Mouse (Mus musculus): Measurements from ENCODE around the gene Fgb.

Gene Fgb

DNA sequence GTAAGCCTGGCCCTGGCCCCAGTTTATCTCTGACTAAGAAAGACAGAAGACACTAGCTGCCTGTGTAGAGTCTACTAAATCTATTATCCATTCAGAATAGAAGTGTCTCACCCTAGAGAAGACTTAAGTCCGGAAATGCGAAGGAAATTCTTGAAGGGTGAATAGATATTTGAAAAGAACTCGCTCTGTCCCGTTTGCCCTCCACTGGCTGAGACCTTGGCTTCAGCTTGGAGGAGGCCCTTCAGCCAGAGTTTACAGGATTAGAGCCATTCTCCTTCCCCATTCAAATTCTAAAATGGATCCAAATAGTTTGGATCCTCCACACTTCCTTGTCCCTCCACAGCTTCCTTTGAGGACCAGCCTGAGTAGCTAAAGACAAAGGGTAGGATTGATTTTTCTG lies 19.3 kb downstream of the Fgb start:
- ATAC-seq (ENCODE audit: insufficient number of reproducible peaks, low FRiP score, low TSS enrichment), result no peak

DNA sequence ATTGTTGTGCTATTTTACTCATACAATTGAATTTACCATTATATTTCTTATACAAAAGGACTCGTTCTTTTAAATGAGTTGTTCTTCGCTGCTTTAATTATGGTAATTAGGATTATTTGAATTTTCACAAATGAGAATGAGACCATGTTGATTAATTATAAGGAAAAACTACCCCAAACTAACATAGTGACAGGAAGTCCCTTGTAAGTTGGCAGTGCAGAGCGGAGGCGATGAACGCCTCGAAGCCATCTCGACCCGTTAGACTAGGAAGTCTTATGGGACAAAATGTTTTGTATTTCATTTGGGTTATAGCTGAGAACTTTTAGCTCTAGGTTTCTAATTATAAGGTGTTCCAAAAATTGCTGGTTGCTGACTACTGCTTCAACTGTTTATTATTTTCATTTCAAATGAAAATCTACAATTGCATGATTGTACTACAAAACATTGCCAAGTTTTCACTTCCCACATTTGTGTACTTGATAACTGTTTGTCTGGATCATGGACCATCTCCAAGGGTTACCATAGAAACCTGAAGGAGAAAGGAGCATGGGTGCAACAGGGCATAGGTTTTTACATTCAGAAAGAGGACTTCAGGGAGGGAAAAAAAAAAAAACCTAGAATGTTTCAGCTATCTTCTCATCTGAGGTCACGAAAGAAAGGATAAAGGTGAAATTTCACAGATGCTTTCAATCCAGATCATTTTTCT lies 22.0 kb downstream of the Fgb start:
- ATAC-seq (ENCODE audit: insufficient number of reproducible peaks, low FRiP score, low TSS enrichment), result no peak

DNA sequence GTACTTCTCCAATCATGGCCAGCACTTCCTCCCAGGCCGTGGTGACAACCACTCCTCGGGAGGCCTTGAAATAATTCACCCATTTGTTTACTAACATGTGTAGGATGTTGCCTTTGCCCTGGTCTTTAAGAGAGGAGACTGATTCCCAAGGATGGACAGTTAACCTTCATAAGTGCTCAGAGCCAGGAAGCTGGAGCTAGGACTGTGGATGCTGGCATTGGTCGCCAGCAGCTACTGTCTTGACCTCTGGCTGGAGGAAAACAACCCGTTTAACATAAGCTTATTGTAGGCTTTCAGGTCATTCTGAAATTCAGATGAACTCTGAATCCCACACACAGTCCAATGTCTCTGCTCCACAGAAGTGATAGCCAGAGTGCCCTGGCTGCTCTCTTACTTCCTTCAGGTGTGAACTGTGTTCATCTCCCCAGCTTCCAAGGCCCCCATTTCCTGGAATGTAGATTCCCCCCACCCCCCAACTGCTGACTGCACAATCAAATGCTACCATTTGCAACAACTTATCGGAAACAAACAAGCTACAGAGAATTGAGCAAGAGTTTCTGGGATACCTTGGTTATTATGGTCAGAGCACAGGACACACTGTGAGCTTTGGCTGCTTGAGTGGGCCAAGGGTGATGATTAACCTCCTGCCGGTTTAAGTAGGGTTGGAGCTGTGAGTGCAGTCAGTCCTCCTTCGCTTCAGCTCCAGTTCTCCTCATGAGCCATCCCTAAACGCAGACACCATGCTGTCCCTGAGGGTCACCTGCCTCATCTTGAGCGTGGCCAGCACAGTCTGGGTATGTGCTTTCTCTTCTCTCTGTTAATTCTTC lies 24.0 kb downstream of the Fgb start, which contains the start of gene Fga:
Fga (plus strand) TSS at position 602 of the 827 bp plus-strand sequence.
- no peak for ATAC-seq (ENCODE audit: insufficient number of reproducible peaks, low FRiP score, low TSS enrichment)

DNA sequence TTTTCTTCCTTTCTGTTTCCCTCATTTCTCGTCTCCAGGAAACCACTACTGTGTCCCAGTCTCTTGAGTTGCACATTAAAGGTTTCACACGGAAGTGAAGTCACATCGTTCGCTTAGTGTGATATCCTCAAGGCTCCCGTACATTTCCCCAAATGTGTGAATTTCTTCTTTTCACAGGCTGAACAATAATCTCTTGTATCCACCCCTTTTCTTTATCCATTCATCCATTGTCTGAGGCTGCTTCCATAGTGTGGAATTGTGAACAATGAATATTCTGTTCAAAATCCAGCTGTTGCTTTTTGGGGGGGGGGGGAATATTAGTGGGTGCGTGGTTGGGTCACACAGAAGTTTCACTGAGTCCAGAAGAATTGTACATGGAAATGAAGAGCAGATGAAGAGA lies 24.6 kb downstream of the Fgb start:
- no peak for ATAC-seq (ENCODE audit: insufficient number of reproducible peaks, low FRiP score, low TSS enrichment)

DNA sequence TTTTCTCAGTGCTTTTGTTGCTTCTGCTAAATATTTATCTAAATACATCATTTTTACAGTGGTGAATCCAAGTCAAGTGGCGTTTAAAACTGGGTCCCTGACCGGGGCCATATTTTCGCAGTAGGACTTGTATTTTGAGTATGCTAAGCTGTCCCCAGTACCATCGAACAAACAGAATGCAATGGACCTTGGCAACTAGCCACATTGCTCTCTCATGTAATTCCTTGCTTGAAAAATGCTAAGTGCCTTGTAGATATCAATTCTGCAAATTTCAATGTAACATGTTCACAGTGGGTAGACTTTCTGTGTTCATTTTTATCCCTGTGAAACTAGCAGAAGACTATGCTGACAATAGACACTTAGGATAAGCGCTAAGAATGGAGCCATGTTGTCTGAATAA lies 28.5 kb downstream of the Fgb start:
- no peak for ATAC-seq (ENCODE audit: insufficient number of reproducible peaks, low FRiP score, low TSS enrichment)

DNA sequence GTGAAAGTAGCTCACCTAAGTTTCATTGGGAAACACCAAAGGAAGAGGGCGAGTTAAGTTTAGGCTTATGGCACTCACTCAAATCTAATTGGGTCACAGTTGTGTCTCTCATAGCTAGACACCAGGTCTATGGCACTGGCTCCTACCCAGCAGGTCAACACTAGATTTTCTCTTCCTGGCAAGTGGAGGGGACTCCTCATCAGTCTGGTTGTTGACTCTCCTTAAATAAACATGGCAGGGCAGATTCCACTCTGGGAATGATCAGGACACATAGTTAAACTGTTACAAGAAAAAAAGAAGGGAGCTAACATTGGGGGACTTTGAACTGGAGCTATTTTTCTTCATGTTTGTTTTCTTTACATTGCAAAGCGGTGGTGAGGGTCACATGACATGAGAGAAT lies 29.3 kb downstream of the Fgb start:
- no peak for ATAC-seq (ENCODE audit: insufficient number of reproducible peaks, low FRiP score, low TSS enrichment)

DNA sequence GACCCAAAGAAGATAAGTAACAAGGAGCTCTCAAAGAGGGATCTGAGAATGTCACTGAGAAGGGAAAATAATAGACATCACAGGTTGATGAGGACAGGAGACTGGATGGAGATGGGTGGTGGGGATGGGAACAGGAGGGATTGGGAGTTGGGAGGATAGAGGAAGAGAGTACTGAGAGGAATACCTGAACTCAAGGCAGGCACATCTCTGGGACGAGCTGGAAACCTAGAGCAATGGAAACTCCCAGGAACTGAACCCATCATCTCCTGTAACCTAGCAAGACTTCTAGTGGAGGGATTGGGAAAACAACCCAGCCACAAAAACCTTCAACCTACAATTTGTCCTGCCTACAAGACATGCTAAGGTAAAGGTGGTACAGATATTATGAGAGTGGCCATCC lies 33.4 kb downstream of the Fgb start:
- ATAC-seq (ENCODE audit: insufficient number of reproducible peaks, low FRiP score, low TSS enrichment), result no peak

DNA sequence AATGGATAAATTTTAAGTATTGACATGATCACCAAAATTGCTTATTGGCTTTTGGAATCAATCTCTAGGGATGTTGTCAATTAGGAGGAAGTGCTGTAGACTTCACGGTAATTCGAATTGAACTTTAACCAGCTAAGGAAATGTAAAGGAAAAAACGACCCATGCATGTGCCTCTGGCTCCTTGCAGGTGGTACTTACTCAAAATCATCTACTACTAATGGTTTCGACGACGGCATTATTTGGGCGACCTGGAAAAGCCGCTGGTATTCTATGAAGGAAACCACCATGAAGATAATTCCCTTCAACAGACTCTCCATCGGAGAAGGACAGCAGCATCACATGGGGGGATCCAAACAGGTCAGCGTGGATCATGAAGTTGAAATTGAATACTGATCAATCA lies 35.7 kb downstream of the Fgb start:
- no peak for ATAC-seq (ENCODE audit: insufficient number of reproducible peaks, low FRiP score, low TSS enrichment)

DNA sequence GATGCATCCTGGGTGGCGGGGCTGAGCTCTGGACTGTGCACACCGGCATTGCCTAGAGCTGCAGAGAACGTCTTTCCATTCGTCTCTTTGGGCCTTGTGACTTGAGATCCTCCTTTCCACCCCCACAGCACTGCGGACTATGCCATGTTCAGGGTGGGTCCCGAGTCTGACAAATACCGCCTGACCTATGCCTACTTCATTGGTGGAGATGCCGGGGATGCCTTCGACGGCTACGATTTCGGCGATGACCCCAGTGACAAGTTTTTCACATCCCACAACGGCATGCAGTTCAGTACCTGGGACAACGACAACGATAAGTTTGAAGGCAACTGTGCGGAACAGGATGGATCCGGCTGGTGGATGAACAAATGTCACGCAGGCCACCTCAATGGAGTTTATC lies 37.0 kb downstream of the Fgb start:
- ATAC-seq (ENCODE audit: insufficient number of reproducible peaks, low FRiP score, low TSS enrichment), result no peak

DNA sequence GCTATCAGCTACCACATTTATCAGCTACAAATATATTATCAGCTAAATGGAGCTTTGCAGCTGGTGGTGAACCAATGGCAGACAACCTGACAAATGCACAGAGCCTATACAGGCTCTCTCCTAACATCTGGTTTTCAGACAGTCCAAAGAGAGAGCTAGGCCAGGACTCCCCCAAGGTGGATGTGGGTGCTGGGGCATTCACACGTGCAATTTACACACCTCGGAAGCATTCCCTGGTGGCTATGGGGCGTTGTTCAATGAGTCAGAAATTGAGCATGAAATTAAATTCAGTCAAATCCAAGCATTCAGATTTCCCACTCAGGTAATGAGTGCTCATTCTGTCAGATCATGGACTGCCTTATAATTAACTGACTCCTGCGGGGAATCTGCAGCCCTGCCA lies 38.1 kb downstream of the Fgb start:
- no peak for ATAC-seq (ENCODE audit: insufficient number of reproducible peaks, low FRiP score, low TSS enrichment)

DNA sequence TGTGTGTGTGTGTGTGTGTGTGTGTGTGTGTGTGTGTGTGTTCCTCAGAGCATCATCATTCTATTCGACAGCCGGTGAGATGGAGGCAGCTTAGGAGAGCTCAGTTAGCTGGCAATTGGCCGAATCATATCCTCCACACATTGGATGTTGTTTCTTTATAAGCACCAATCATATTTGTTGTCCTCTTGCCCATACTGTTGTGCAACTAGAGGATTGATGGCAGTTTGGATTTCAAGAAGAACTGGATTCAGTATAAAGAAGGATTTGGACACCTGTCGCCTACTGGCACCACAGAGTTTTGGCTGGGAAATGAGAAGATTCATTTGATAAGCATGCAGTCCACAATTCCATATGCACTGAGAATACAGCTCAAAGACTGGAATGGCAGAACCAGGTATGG lies 38.5 kb downstream of the Fgb start:
- no peak for ATAC-seq (ENCODE audit: insufficient number of reproducible peaks, low FRiP score, low TSS enrichment)

DNA sequence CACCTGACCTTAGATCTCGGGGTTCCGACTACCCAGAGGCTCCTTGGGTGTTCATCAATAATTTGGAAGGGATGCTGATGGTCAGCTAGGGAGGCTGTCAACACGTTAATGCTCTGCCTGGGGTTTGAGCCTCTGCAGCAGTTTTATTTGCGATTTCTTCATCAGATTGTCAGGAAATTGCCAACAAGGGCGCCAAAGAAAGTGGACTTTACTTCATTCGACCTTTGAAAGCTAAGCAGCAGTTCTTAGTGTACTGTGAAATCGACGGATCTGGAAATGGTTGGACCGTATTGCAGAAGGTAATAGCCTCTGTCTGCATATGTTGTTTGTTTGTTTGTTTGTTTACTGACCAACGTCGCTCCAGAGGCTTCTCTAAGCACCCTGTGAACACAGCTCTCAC lies 39.4 kb downstream of the Fgb start:
- ATAC-seq (ENCODE audit: insufficient number of reproducible peaks, low FRiP score, low TSS enrichment), result no peak

DNA sequence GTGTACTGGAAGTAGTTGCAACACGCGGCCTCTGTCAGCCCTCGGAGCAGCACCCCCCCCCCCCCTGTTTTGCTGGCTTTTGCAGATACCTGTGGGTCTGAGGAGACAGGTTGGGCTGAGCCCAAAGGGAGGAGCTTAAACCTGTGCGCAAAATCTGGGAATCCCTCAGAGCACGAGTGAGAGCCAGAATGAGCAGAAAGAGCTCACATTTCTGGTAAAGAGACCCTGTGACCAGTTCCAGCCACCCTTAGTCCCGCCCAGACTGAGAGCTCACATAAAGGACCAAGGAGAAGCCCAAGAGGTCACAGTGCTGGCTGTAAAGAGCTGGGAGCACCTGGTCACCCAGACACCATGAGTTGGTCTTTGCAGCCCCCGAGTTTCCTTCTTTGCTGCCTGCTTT lies 42.1 kb downstream of the Fgb start, which contains the start of gene Fgg:
Fgg (plus strand) TSS at position 168 of the 400 bp plus-strand sequence.
- no peak for ATAC-seq (ENCODE audit: insufficient number of reproducible peaks, low FRiP score, low TSS enrichment)

DNA sequence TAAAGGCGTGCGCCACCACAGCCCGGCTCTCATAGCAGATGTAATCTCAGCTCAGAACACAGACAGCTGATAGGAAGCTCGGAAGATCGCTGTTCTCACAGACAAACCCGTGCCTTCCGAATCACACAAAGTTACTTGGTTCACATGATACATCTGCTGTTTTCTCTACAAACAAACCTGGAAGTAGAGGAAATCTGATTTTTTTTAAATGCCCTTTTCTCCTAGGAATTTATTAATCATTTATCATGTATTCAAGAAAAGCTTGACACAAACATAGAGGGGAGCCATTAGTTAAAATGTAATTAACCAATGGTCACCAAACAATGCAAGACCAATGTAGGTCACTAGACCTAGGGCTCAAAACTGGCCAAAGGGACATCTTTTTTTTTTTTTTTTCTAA lies 44.9 kb downstream of the Fgb start:
- no peak for ATAC-seq (ENCODE audit: insufficient number of reproducible peaks, low FRiP score, low TSS enrichment)

DNA sequence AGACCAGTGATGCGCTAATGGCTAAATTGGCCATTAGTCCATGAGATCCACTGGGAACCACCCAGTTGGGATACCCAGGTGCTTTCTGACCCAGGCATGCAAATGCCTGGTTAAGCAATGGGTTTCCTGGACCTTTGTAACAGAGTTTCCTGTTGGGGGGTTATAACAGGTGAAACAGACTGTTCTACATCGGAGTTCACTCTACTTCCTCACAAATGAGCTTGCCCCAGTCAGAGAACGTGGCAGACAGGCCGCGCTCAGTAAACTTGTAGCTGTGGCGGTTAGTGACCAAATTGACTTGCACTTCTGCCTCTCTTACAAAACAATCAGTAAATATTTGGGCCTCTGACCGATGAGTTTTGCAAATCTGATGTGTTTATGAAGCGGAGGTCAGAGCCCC lies 46.6 kb downstream of the Fgb start:
- ATAC-seq (ENCODE audit: insufficient number of reproducible peaks, low FRiP score, low TSS enrichment), result no peak

DNA sequence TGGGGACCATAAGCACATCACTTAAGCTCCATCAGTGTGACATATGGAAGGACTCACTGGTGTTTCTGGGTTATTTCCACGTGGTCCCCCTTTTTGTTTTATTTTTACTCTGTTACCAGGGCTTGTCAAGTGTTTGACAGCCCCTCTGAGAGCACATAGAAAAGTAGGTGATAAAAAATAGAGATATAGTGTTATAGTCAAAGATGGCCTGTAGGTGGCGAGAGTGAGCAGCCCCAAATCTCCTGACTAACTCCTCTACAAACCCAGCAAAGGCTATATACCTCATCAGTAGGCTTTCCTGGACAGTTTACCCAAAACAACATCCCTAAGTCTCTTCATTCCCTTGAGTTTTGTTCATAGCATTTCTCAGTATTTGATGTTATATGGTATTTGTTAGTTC lies 47.5 kb downstream of the Fgb start:
- no peak for ATAC-seq (ENCODE audit: insufficient number of reproducible peaks, low FRiP score, low TSS enrichment)

DNA sequence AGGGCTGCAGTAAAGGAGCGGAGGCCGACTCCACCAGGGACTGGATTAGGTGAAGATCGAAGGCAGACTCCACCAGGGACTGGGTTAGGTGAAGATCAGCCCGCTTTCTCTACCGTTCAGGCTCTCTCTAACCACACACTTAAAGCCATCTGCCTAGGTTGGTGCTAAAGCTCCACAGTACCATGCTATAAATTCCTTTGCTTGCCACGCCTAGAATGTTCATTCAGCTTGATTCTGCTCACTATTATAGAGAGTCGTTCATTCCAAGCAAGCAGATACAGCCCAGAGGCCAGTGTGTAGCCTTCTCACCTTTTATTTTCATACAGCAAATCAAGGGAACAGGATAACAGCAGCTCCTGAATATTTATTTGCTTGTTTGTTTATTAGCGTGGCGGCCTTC lies 49.7 kb downstream of the Fgb start:
- no peak for ATAC-seq (ENCODE audit: insufficient number of reproducible peaks, low FRiP score, low TSS enrichment)

DNA sequence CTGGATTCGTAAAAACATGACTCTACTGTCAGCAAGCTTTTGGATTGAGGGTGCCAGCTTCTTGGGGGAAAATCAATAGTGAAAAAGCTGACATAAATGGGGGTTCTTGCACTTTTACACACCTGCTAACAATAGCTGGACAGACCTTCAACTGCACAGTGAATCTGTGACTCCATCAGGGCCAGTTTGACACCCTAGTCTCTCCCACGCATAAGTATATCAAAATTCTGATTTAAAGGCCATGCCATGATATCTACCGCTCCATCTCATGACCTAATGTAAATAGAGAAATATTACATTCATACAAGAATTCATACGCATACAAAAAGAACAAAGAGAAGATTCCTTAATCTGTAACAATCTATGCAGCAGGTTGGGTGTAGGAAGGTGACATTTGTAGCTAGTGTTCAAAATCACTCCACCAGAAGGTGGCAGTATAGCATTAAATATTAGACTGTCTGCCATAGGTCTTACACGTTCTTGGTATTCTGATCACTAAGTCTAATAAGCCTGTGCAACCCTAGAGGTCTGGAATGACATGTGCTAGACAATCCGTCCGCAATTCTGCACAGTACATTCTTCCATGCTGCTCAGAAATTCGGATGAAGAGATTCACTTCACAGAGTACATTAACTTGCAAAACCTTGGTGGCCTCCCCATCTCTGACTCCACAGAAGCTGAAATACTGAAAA lies 50.7 kb downstream of the Fgb start:
- peak; percentile 64; the same call in 1 of the 2 replicates for ATAC-seq (ENCODE audit: insufficient number of reproducible peaks, low FRiP score, low TSS enrichment)

DNA sequence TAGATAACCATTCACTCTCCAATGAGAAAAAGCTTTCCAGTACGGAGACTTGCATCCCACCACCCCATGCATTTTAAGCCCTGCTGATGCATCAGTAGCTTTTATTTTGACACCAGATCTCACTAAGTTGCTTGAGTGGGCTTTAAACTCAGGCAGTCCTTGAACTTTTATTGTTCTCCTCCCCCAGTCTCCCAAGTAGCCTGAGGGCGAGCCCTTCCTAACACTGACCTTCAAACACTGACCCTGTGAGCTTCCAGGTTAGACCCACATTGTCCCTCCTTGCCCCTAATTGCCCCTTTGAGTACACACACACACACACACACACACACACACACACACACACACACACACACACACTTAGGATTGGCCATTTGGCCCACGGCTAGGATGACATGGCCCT lies 53.0 kb downstream of the Fgb start:
- no peak for ATAC-seq (ENCODE audit: insufficient number of reproducible peaks, low FRiP score, low TSS enrichment)

DNA sequence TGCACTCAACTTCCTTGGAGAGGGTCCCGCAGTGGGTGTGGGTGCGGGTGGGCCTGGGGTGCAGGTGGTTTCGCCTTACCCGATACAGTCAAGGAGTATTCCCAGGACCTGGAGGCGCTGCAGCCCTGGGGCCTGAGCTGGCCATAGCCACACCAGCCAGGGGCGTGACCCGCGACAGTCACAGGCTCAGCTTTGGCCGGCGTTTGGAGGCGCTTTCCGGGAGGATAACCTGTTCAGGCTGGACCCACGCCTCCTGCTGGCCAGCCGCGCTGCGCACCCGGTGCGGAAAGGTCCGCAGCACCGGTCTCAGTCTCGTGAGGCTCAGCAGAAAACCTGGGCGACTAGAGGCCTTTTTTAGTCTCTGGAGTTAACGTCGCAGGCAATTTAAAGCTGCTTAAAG lies 54.3 kb downstream of the Fgb start:
- ATAC-seq (ENCODE audit: insufficient number of reproducible peaks, low FRiP score, low TSS enrichment), result peak; percentile 13; the same call in 1 of the 2 replicates

DNA sequence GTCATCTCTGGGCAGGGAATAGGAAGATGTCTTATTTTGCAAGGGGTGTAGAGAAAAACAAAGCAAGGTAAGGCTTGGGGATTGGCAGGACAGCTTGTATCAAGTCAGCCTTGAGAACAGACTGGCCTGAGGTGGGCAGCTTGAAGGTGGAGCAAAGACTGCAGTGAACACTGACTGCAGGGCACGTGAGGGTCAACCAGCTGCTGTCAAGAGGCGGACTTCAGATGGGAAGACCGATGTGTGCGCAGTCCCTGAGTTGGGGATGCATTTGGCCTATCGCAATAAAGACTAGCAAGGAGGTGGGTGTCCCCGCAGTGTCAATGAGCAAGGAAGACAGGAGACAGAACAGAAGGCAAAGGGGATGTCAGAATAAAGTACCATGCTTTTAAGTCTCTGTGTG lies 56.7 kb downstream of the Fgb start:
- ATAC-seq (ENCODE audit: insufficient number of reproducible peaks, low FRiP score, low TSS enrichment), result no peak
